Mouse (Mus musculus) effector memory CD4-positive, alpha-beta T cell, adult 5 months (primary cell): ENCODE data around the gene Mmp11. TPM values are rescaled to one million over a fixed set of nuclear protein-coding genes. Genes with fewer than 3 reads are reported as not detected.

Experiments
- polyA plus RNA-seq: library from polyadenylated mRNA; unstranded; fragments of 100-300 nt; shearing (Covaris generic); gene quantifications from one replicate; pipeline ENCODE4 v1.2.1, GENCODE M21; 2017

Mmp11 gene
- not detected for polyA plus RNA-seq

DNA sequence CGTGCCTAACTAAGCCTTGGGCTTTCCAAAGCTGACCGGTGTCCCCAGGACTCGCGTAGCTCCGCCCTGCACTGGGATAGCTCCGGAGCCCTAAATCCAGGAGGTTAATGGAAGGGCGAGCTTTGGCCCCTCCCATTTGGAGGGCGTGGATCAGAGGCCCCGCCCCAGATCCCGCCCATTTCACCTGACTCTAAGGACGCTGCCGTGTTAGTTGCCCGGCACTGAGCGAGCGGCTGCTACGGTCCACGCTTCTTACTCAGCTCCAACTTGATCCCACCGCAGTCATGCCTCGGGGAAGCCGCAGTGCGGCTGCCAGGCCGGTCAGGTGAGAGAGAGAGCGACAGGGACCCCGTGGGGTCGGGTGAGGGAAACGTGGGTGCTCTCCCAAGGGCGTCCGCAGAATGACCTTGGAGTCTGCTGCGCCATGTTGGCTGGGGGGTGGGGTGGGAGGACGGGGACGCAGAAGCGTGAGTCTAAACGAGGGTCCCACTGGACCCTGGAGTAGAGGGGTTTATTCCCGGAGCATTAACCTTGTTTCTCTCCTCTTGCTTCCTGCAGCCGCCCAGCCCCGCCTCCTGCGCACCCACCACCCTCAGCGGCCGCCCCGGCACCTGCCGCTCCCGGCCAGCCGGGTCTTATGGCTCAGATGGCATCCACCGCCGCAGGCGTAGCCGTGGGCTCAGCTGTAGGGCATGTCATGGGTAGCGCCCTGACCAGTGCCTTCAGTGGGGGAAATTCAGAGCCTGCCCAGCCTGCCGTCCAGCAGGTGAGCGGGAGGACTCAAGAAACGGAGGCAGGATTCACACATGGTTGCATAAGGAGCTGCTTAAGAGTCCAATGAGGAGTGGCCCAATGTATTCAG, at the start of gene Mmp11:
Gene Mmp11, minus strand, starts transcription at position 817 of the 862 bp plus-strand sequence.

DNA sequence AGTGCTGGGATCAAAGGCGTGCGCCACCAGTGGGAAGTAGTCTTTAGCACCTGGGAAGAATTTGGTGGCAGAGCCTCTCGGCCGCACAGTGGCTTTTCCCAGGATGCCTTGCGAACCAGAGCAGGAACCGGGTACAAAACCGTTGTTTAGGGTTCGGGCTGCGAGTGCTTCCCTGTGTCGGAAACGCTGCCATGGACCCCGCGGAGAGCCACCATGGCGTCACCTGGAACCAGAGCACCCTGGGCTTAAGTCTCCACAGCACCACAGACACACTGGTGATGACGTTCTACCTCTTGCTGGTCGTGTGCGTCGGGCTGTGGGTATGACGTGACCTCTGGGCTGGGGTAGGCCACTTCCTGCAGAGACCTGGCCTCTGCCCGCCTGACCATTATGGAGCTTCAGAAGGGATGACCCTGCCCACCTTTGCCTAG, 18.1 kb upstream of the Mmp11 start, which contains the start of gene Gm5134:
Gene Gm5134, plus strand, starts transcription at position 134 of the 431 bp plus-strand sequence.

DNA sequence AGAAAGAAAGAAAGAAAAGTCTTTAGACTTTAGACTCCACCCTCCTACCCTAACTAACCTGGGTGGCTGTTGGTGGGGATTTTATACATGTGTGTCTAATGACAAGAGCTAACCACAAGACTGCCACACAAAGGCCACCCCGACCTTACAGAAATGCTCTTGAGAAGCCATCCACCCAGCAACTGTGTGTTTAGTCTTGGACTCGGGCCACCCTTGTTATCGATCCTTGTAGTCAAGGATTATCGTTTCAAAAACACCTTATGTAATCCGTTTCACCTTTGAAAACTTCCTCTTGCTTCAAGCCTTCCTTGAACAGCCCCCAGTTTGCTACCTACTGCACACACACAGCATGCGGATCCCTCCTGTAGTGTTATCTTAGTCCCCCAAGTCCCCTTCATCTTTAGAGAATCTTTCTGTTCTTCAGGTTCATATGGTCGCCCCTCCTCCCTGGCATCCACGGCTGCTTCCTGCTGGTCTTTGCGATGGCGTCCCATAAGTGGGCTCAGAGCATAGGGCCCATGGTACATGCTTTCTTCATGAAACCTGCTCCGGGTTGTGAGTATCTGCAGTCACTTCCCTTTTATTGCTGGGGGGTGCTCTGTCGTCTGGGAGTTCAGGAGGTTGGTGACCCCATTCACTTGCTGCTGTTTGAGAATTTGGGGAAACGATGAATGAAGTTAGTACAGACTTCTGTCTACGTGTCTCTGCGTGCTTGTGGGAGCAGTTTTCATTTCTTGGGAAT, 6.6 kb upstream of the Mmp11 start, which contains the start of gene Vpreb3:
Gene Vpreb3, plus strand, starts transcription at position 322 of the 742 bp plus-strand sequence.

DNA sequence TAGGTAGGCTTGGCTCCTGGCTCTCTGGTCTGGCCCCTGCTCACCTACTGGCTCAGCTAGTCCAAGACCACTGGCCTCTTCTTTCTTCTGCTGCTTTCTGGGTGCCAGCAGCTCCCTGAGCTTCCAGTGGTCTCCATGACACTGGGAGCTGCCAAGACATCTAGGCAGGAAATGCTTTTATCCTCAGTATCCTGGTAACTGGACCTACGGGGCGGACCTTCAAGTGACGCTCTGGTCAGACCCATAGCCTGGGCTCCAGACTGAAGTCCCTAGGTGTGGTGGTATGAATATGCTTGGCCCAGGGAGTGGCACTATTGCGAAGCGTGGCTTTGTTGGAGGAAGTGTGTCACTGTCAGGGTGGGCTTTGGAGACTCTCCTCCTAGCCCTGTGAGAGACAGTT, 4.2 kb upstream of the Mmp11 start, which contains the start of gene Gm867:
Gene Gm867, minus strand, starts transcription at position 153 of the 400 bp plus-strand sequence.

DNA sequence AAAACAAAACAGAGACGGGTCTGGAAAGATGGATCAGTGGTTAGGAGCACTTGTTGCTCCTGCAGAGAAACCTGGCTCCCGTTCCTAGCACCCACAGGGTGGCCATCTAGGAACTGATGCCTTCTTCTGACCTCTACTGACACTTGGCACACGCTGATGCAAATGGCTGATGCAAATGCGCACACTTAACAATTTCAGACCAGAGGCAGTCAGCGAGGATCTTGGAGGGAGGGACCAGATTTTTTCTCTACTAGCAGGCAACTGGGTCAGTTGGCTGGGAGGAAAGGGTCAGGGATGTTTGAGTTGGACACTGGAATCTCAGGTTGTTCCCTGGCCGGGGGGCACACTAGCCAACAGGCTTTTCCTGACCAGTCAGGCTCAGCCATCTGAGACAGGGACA, 3.4 kb downstream of the Mmp11 start, which contains the start of gene Chchd10:
Gene Chchd10, plus strand, starts transcription at position 240 of the 400 bp plus-strand sequence.

DNA sequence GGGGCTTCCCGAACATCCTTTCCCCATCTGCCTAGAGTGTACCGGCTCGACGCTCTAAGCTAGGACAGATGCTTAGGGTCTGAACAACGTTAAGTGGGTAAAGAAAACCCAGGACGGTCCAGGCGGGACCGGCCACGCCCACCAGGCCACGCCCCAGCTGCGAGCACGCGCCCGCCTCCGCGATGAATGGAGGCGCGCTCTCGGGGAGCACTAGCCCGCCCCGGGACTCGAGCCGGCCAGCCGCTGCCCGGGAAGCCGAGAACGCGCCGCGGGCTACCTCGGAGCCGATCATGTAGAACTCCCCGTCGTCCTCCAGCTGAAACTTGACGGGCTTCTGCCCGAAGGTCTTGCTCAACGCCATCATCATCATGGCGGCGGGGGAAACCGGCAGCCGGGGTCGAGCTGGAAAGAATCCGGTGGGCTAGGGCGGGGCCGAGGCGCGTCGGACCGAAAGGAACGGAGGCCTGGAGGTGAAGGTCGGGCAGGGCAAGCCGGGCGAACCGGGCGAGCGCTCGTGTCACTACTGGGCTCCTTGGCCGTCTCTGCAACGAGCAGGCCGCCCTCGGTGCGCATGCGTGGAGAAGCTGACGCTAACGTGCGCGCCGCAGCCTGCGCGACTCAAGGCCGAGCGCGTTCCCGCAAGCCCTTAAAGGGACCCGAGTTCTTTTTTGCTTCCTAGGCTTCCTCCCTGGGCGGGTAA, 15.1 kb downstream of the Mmp11 start, which contains the start of gene Smarcb1:
Gene Smarcb1, minus strand, starts transcription at position 592 of the 700 bp plus-strand sequence.

DNA sequence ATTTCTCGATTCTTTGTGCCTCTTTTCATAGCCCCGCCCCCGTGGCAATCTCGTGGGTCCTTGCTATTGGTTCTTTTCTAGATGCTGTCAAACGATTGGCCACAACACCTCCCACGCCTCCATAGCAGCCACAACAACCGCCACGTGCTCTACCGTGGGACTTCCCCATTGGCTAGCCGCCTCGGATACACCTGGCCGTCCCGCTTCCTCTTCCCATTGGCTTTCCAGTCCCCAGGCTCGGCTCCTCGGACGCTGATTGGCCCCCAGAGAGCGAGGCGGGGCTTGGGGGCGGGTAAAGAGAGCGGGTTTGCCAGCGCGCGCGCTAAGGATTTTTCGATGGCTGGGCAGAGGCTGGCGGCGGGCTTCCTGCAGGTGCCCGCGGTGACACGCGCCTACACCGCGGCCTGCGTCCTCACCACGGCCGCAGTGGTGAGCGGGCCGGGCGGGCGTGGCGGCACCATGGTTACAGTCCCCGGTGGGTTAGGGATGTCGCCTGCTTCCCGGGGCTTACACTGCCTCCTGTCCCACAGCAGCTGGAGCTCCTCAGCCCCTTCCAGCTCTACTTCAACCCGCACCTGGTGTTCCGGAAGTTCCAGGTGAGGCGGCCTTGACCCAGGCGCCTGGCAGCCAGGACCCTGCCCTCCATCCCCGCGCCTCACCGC, 43.1 kb downstream of the Mmp11 start, which contains the start of gene Derl3:
Gene Derl3, plus strand, starts transcription at position 325 of the 662 bp plus-strand sequence.

Other genes starting within 250 kb of the Mmp11 start
- gene Cabin1, start 172.2 kb downstream of the Mmp11 start, polyA plus RNA-seq, result 51.8 TPM
- 38.2 TPM for gene Ddt, start 163.1 kb downstream of the Mmp11 start, polyA plus RNA-seq
- gene Gm20441, start 155.5 kb downstream of the Mmp11 start, polyA plus RNA-seq, result not detected
- gene Gstt3, start 155.1 kb downstream of the Mmp11 start, polyA plus RNA-seq, result 1.9 TPM
- not detected for gene Gstt1, start 137.9 kb downstream of the Mmp11 start, polyA plus RNA-seq
- gene Gstt4, start 114.0 kb downstream of the Mmp11 start, polyA plus RNA-seq, result not detected
- 40.2 TPM for gene Gstt2, start 99.1 kb downstream of the Mmp11 start, polyA plus RNA-seq
- gene Mif, start 76.3 kb downstream of the Mmp11 start, polyA plus RNA-seq, result 617 TPM
- gene Derl3, start 43.1 kb downstream of the Mmp11 start, polyA plus RNA-seq, result 2.6 TPM
- 51.2 TPM for gene Smarcb1, start 14.9 kb downstream of the Mmp11 start, polyA plus RNA-seq
- 22.5 TPM for gene Chchd10, start 3.4 kb downstream of the Mmp11 start, polyA plus RNA-seq
- not detected for gene Gm867, start 4.2 kb upstream of the Mmp11 start, polyA plus RNA-seq
- gene Vpreb3, start 6.6 kb upstream of the Mmp11 start, polyA plus RNA-seq, result not detected
- 0.79 TPM for gene Gm5134, start 18.0 kb upstream of the Mmp11 start, polyA plus RNA-seq
- 25.1 TPM for gene Zfp280b, start 96.2 kb upstream of the Mmp11 start, polyA plus RNA-seq
- gene Slc5a4b, start 174.5 kb upstream of the Mmp11 start, polyA plus RNA-seq, result not detected
- gene Slc5a4a, start 211.0 kb upstream of the Mmp11 start, polyA plus RNA-seq, result not detected